Mouse (Mus musculus): ENCODE data around the gene Exoc3l. TPM values are rescaled to one million over a fixed set of nuclear protein-coding genes. Genes with fewer than 3 reads are reported as not detected.

The Exoc3l gene
- total and polyA plus RNA-seq, 2 experiments from 2014 or later: 2.4 to 8.0 TPM

GRCm38 (mm10) chr8:105303396-105303795, 7.5 kb upstream of the Exoc3l start:
- no peak for ATAC-seq
- H3K27me3 ChIP-seq (ENCODE audit: insufficient read depth, low read length): no peaks in the 10 kb centered on the region
- TF ChIP-seq CTCF (IDR thresholded peaks at IDR 0.05; ENCODE audit: low read depth): no peak
- H3K4me2 ChIP-seq (ENCODE audit: low read depth, low read length): no peak overlapping the region
- no peak for DNase-seq (ENCODE audit: low spot score)
- H3K9ac ChIP-seq (replicated peaks; ENCODE audit: low read length): no peak overlapping the region
- H3K4me3 ChIP-seq (ENCODE audit: low read length): no peak overlapping the region
- WGBS: 79% methylated on average over 8 of the region's 8 CpGs
- H3K4me1 ChIP-seq (ENCODE audit: insufficient read depth, low read length): peaks cover 19% of the 10 kb centered on the region
- no peak overlapping the region for H3K27ac ChIP-seq
- peaks cover 49% of the 10 kb centered on the region for H3K36me3 ChIP-seq (ENCODE audit: insufficient read depth, low read length)
- no peaks in the 10 kb centered on the region for H3K9me3 ChIP-seq (ENCODE audit: low read length)

GRCm38 (mm10) chr8:105299962-105300361, 4.1 kb upstream of the Exoc3l start:
- WGBS: 95% methylated on average over 8 of the region's 8 CpGs
- Histone ChIP-seq H3K9me3 (ENCODE audit: low read length) (no peaks in the 10 kb centered on the region), H3K4me2 (ENCODE audit: low read depth, low read length) (no peak overlapping the region), H3K4me3 (ENCODE audit: low read length) (no peak overlapping the region), H3K9ac (replicated peaks; ENCODE audit: low read length) (no peak overlapping the region), H3K36me3 (ENCODE audit: insufficient read depth, low read length) (peaks cover 38% of the 10 kb centered on the region), H3K27ac (no peak overlapping the region), H3K4me1 (ENCODE audit: insufficient read depth, low read length) (peaks cover 19% of the 10 kb centered on the region), H3K27me3 (ENCODE audit: insufficient read depth, low read length) (no peaks in the 10 kb centered on the region)
- no peak for TF ChIP-seq CTCF (IDR thresholded peaks at IDR 0.05; ENCODE audit: low read depth)
- ATAC-seq: no peak
- no peak for DNase-seq (ENCODE audit: low spot score)

- 60% methylated on average over 18 of the region's 18 CpGs for WGBS
- H3K4me2 ChIP-seq (ENCODE audit: low read depth, low read length): peak overlapping the region; percentile 75
- H3K9me3 ChIP-seq (ENCODE audit: low read length): no peaks in the 10 kb centered on the region
- ATAC-seq: no peak
- H3K4me1 ChIP-seq (ENCODE audit: insufficient read depth, low read length): peaks cover 15% of the 10 kb centered on the region
- no peaks in the 10 kb centered on the region for H3K27me3 ChIP-seq (ENCODE audit: insufficient read depth, low read length)
- H3K36me3 ChIP-seq (ENCODE audit: insufficient read depth, low read length): peaks cover 33% of the 10 kb centered on the region
- no peak for DNase-seq (ENCODE audit: low spot score)
- peak overlapping the region; percentile 94 for H3K9ac ChIP-seq (replicated peaks; ENCODE audit: low read length)
- peak overlapping the region; percentile 96 for H3K4me3 ChIP-seq (ENCODE audit: low read length)
- TF ChIP-seq CTCF (IDR thresholded peaks at IDR 0.05; ENCODE audit: low read depth): no peak
- H3K27ac ChIP-seq: peak overlapping the region; percentile 77; the same call in 1 of the 2 replicates
These were observed 2.7 kb upstream of the Exoc3l start for GRCm38 (mm10) chr8:105298351-105299252.

GRCm38 (mm10) chr8:105297511-105298192, 1.8 kb upstream of the Exoc3l start, which contains the start of gene E2f4:
Gene E2f4 (plus strand): TSS chr8:105297663.
- peak; percentile 93 for ATAC-seq
- under 1% methylated on average over 58 of the region's 58 CpGs for WGBS

GRCm38 (mm10) chr8:105295256-105295655, 645 bp downstream of the Exoc3l start:
- Histone ChIP-seq H3K9me3 (ENCODE audit: low read length) (no peaks in the 10 kb centered on the region), H3K27me3 (ENCODE audit: insufficient read depth, low read length) (no peaks in the 10 kb centered on the region), H3K4me2 (ENCODE audit: low read depth, low read length) (0 out of 2 replicates have a peak overlapping the region, but pooled peaks have one; percentile 16), H3K4me3 (ENCODE audit: low read length) (no peak overlapping the region), H3K27ac (no peak overlapping the region), H3K4me1 (ENCODE audit: insufficient read depth, low read length) (peaks cover 15% of the 10 kb centered on the region), H3K9ac (replicated peaks; ENCODE audit: low read length) (no peak overlapping the region), H3K36me3 (ENCODE audit: insufficient read depth, low read length) (peaks cover 5% of the 10 kb centered on the region)
- DNase-seq (ENCODE audit: low spot score) (no peak), ATAC-seq (no peak)
- 68% methylated on average over 11 of the region's 11 CpGs for WGBS
- TF ChIP-seq CTCF (IDR thresholded peaks at IDR 0.05; ENCODE audit: low read depth): no peak

More at GRCm38 (mm10) chr8:105297511-105298192, 1.8 kb upstream of the Exoc3l start, which contains the start of gene E2f4:
- peak; percentile 96 for DNase-seq (ENCODE audit: low spot score)
- H3K4me2 ChIP-seq (ENCODE audit: low read depth, low read length): peak within 1 kb of the TSS; percentile 75
- H3K4me3 ChIP-seq (ENCODE audit: low read length): peak within 1 kb of the TSS; percentile 96
- H3K27ac ChIP-seq: peak within 1 kb of the TSS; percentile 77
- peak within 1 kb of the TSS; percentile 94 for H3K9ac ChIP-seq (replicated peaks; ENCODE audit: low read length)
- no peaks in the 10 kb centered on the region for H3K9me3 ChIP-seq (ENCODE audit: low read length)
- H3K36me3 ChIP-seq (ENCODE audit: insufficient read depth, low read length): peaks cover 25% of the 10 kb centered on the region
- no peaks in the 10 kb centered on the region for H3K27me3 ChIP-seq (ENCODE audit: insufficient read depth, low read length)
- peaks cover 15% of the 10 kb centered on the region for H3K4me1 ChIP-seq (ENCODE audit: insufficient read depth, low read length)
- no peak for TF ChIP-seq CTCF (IDR thresholded peaks at IDR 0.05; ENCODE audit: low read depth)

GRCm38 (mm10) chr8:105294776-105295175, 1.1 kb downstream of the Exoc3l start:
- H3K9ac ChIP-seq (replicated peaks; ENCODE audit: low read length): no peak overlapping the region
- peaks cover 19% of the 10 kb centered on the region for H3K4me1 ChIP-seq (ENCODE audit: insufficient read depth, low read length)
- no peaks in the 10 kb centered on the region for H3K27me3 ChIP-seq (ENCODE audit: insufficient read depth, low read length)
- H3K36me3 ChIP-seq (ENCODE audit: insufficient read depth, low read length): peaks cover under 1% of the 10 kb centered on the region
- H3K9me3 ChIP-seq (ENCODE audit: low read length): no peaks in the 10 kb centered on the region
- H3K4me2 ChIP-seq (ENCODE audit: low read depth, low read length): no peak overlapping the region
- H3K27ac ChIP-seq: no peak overlapping the region
- no peak overlapping the region for H3K4me3 ChIP-seq (ENCODE audit: low read length)
- ATAC-seq (no peak), DNase-seq (ENCODE audit: low spot score) (no peak)
- no peak for TF ChIP-seq CTCF (IDR thresholded peaks at IDR 0.05; ENCODE audit: low read depth)
- WGBS: 70% methylated on average over 9 of the region's 9 CpGs
